Mouse (Mus musculus): ENCODE results near the gene Pla2g16. TPM values are rescaled to one million over a fixed set of nuclear protein-coding genes. Genes with fewer than 3 reads are reported as not detected.

Pla2g16 gene
- polyA plus RNA-seq, 1 experiment from 2014 or later: 5.5 TPM

GRCm38 (mm10) chr19:7531906-7532305 is 25.4 kb upstream of the Pla2g16 start:
- 85% methylated on average over 5 of the region's 5 CpGs for WGBS
- DNase-seq (ENCODE audit: low spot score) (no peak), ATAC-seq (no peak)
- H3K4me1 ChIP-seq (ENCODE audit: control insufficient read depth, insufficient read depth, low read length): no peaks in the 10 kb centered on the region
- no peaks in the 10 kb centered on the region for H3K27me3 ChIP-seq (replicated peaks; ENCODE audit: control insufficient read depth, insufficient read depth, low read length)
- no peak overlapping the region for H3K9ac ChIP-seq (ENCODE audit: low read length)
- H3K9me3 ChIP-seq (replicated peaks; ENCODE audit: control insufficient read depth, low read length): no peaks in the 10 kb centered on the region
- H3K36me3 ChIP-seq (ENCODE audit: control insufficient read depth, insufficient read depth, low read length): peaks cover 39% of the 10 kb centered on the region
- no peak overlapping the region for H3K4me2 ChIP-seq (ENCODE audit: low read length)
- no peak overlapping the region for H3K27ac ChIP-seq (ENCODE audit: low read depth, low read length)
- no peak overlapping the region for H3K4me3 ChIP-seq (ENCODE audit: low read depth, low read length)

GRCm38 (mm10) chr19:7533891-7534290 is 23.4 kb upstream of the Pla2g16 start:
- H3K9me3 ChIP-seq (replicated peaks; ENCODE audit: control insufficient read depth, low read length): no peaks in the 10 kb centered on the region
- no peak overlapping the region for H3K4me3 ChIP-seq (ENCODE audit: low read depth, low read length)
- no peak overlapping the region for H3K9ac ChIP-seq (ENCODE audit: low read length)
- WGBS: 41% methylated on average over 5 of the region's 5 CpGs
- peaks cover 35% of the 10 kb centered on the region for H3K36me3 ChIP-seq (ENCODE audit: control insufficient read depth, insufficient read depth, low read length)
- no peak overlapping the region for H3K27ac ChIP-seq (ENCODE audit: low read depth, low read length)
- DNase-seq (ENCODE audit: low spot score) (peak; percentile 53), ATAC-seq (no peak)
- H3K4me1 ChIP-seq (ENCODE audit: control insufficient read depth, insufficient read depth, low read length): no peaks in the 10 kb centered on the region
- H3K27me3 ChIP-seq (replicated peaks; ENCODE audit: control insufficient read depth, insufficient read depth, low read length): no peaks in the 10 kb centered on the region
- H3K4me2 ChIP-seq (ENCODE audit: low read length): no peak overlapping the region

- ATAC-seq (no peak), DNase-seq (ENCODE audit: low spot score) (no peak)
- no peaks in the 10 kb centered on the region for H3K36me3 ChIP-seq (ENCODE audit: control insufficient read depth, insufficient read depth, low read length)
- no peaks in the 10 kb centered on the region for H3K27me3 ChIP-seq (replicated peaks; ENCODE audit: control insufficient read depth, insufficient read depth, low read length)
- no peaks in the 10 kb centered on the region for H3K9me3 ChIP-seq (replicated peaks; ENCODE audit: control insufficient read depth, low read length)
- WGBS: 91% methylated on average over 3 of the region's 3 CpGs
- no peak overlapping the region for H3K27ac ChIP-seq (ENCODE audit: low read depth, low read length)
- H3K9ac ChIP-seq (ENCODE audit: low read length): no peak overlapping the region
- H3K4me2 ChIP-seq (ENCODE audit: low read length): no peak overlapping the region
- no peaks in the 10 kb centered on the region for H3K4me1 ChIP-seq (ENCODE audit: control insufficient read depth, insufficient read depth, low read length)
- no peak overlapping the region for H3K4me3 ChIP-seq (ENCODE audit: low read depth, low read length)
These were observed 8.3 kb upstream of the Pla2g16 start for GRCm38 (mm10) chr19:7548924-7549323.

- DNase-seq (ENCODE audit: low spot score) (no peak), ATAC-seq (no peak)
- WGBS: 71% methylated on average over 4 of the region's 4 CpGs
- H3K36me3 ChIP-seq (ENCODE audit: control insufficient read depth, insufficient read depth, low read length): no peaks in the 10 kb centered on the region
- H3K27ac ChIP-seq (ENCODE audit: low read depth, low read length): no peak overlapping the region
- no peak overlapping the region for H3K4me3 ChIP-seq (ENCODE audit: low read depth, low read length)
- no peak overlapping the region for H3K9ac ChIP-seq (ENCODE audit: low read length)
- no peaks in the 10 kb centered on the region for H3K4me1 ChIP-seq (ENCODE audit: control insufficient read depth, insufficient read depth, low read length)
- H3K27me3 ChIP-seq (replicated peaks; ENCODE audit: control insufficient read depth, insufficient read depth, low read length): no peaks in the 10 kb centered on the region
- no peaks in the 10 kb centered on the region for H3K9me3 ChIP-seq (replicated peaks; ENCODE audit: control insufficient read depth, low read length)
- no peak overlapping the region for H3K4me2 ChIP-seq (ENCODE audit: low read length)
These were observed 5.5 kb upstream of the Pla2g16 start for GRCm38 (mm10) chr19:7551550-7552300.

GRCm38 (mm10) chr19:7552301-7552673 is 5.0 kb upstream of the Pla2g16 start:
- WGBS: 90% methylated on average over 2 of the region's 2 CpGs
- Histone ChIP-seq H3K27ac (ENCODE audit: low read depth, low read length) (no peak overlapping the region), H3K4me1 (ENCODE audit: control insufficient read depth, insufficient read depth, low read length) (peaks cover 2% of the 10 kb centered on the region), H3K4me2 (ENCODE audit: low read length) (no peak overlapping the region), H3K4me3 (ENCODE audit: low read depth, low read length) (no peak overlapping the region), H3K9ac (ENCODE audit: low read length) (no peak overlapping the region), H3K9me3 (replicated peaks; ENCODE audit: control insufficient read depth, low read length) (no peaks in the 10 kb centered on the region), H3K27me3 (replicated peaks; ENCODE audit: control insufficient read depth, insufficient read depth, low read length) (no peaks in the 10 kb centered on the region), H3K36me3 (ENCODE audit: control insufficient read depth, insufficient read depth, low read length) (no peaks in the 10 kb centered on the region)
- DNase-seq (ENCODE audit: low spot score) (no peak), ATAC-seq (no peak)

GRCm38 (mm10) chr19:7553441-7553840 is 3.8 kb upstream of the Pla2g16 start:
- DNase-seq (ENCODE audit: low spot score) (no peak), ATAC-seq (no peak)
- peaks cover 10% of the 10 kb centered on the region for H3K4me1 ChIP-seq (ENCODE audit: control insufficient read depth, insufficient read depth, low read length)
- no peak overlapping the region for H3K27ac ChIP-seq (ENCODE audit: low read depth, low read length)
- H3K9ac ChIP-seq (ENCODE audit: low read length): no peak overlapping the region
- no peak overlapping the region for H3K4me3 ChIP-seq (ENCODE audit: low read depth, low read length)
- H3K27me3 ChIP-seq (replicated peaks; ENCODE audit: control insufficient read depth, insufficient read depth, low read length): no peaks in the 10 kb centered on the region
- H3K4me2 ChIP-seq (ENCODE audit: low read length): no peak overlapping the region
- H3K9me3 ChIP-seq (replicated peaks; ENCODE audit: control insufficient read depth, low read length): no peaks in the 10 kb centered on the region
- no peaks in the 10 kb centered on the region for H3K36me3 ChIP-seq (ENCODE audit: control insufficient read depth, insufficient read depth, low read length)

- ATAC-seq (no peak), DNase-seq (ENCODE audit: low spot score) (no peak)
- Histone ChIP-seq H3K4me1 (ENCODE audit: control insufficient read depth, insufficient read depth, low read length) (peaks cover 10% of the 10 kb centered on the region), H3K9me3 (replicated peaks; ENCODE audit: control insufficient read depth, low read length) (no peaks in the 10 kb centered on the region), H3K4me3 (ENCODE audit: low read depth, low read length) (no peak overlapping the region), H3K4me2 (ENCODE audit: low read length) (no peak overlapping the region), H3K9ac (ENCODE audit: low read length) (no peak overlapping the region), H3K36me3 (ENCODE audit: control insufficient read depth, insufficient read depth, low read length) (no peaks in the 10 kb centered on the region), H3K27me3 (replicated peaks; ENCODE audit: control insufficient read depth, insufficient read depth, low read length) (no peaks in the 10 kb centered on the region), H3K27ac (ENCODE audit: low read depth, low read length) (no peak overlapping the region)
- WGBS: 75% methylated on average over 4 of the region's 4 CpGs
These were observed 2.4 kb upstream of the Pla2g16 start for GRCm38 (mm10) chr19:7554881-7555280.

- no peak overlapping the region for H3K9ac ChIP-seq (ENCODE audit: low read length)
- no peak for ATAC-seq
- no peak overlapping the region for H3K4me3 ChIP-seq (ENCODE audit: low read depth, low read length)
- no peak overlapping the region for H3K4me2 ChIP-seq (ENCODE audit: low read length)
- no peaks in the 10 kb centered on the region for H3K36me3 ChIP-seq (ENCODE audit: control insufficient read depth, insufficient read depth, low read length)
- peaks cover 10% of the 10 kb centered on the region for H3K4me1 ChIP-seq (ENCODE audit: control insufficient read depth, insufficient read depth, low read length)
- H3K27me3 ChIP-seq (replicated peaks; ENCODE audit: control insufficient read depth, insufficient read depth, low read length): no peaks in the 10 kb centered on the region
- no peak for DNase-seq (ENCODE audit: low spot score)
- H3K27ac ChIP-seq (ENCODE audit: low read depth, low read length): no peak overlapping the region
- H3K9me3 ChIP-seq (replicated peaks; ENCODE audit: control insufficient read depth, low read length): no peaks in the 10 kb centered on the region
- 100% methylated on average over 1 of the region's 1 CpGs for WGBS
These were observed 618 bp upstream of the Pla2g16 start for GRCm38 (mm10) chr19:7556641-7557040.

- H3K27ac ChIP-seq (ENCODE audit: low read depth, low read length): no peak overlapping the region
- WGBS: 1% methylated on average over 4 of the region's 4 CpGs
- no peaks in the 10 kb centered on the region for H3K9me3 ChIP-seq (replicated peaks; ENCODE audit: control insufficient read depth, low read length)
- peaks cover 10% of the 10 kb centered on the region for H3K4me1 ChIP-seq (ENCODE audit: control insufficient read depth, insufficient read depth, low read length)
- peak overlapping the region; percentile 62 for H3K4me2 ChIP-seq (ENCODE audit: low read length)
- H3K27me3 ChIP-seq (replicated peaks; ENCODE audit: control insufficient read depth, insufficient read depth, low read length): no peaks in the 10 kb centered on the region
- H3K36me3 ChIP-seq (ENCODE audit: control insufficient read depth, insufficient read depth, low read length): no peaks in the 10 kb centered on the region
- ATAC-seq: no peak
- H3K9ac ChIP-seq (ENCODE audit: low read length): peak overlapping the region; percentile 55
- no peak for DNase-seq (ENCODE audit: low spot score)
- peak overlapping the region; percentile 29 for H3K4me3 ChIP-seq (ENCODE audit: low read depth, low read length)
These were observed 585 bp downstream of the Pla2g16 start for GRCm38 (mm10) chr19:7557844-7558243.

Data from forebrain, embryonic 14.5 days (tissue).